Mouse (Mus musculus) olfactory bulb, adult 2 months (tissue): ENCODE measurements around the gene Pmel.
"Not testable (repeated sequence)": the region's sequence is repeated elsewhere in the genome, so short reads cannot be mapped to it uniquely, and the experiment has no call there.

Experiments used
- CTCF ChIP-seq: fragments of 200-500 bp; IDR thresholded peaks from 2 replicates; pipeline ENCODE4 v1.5.1; 2012; ENCODE audit warnings: low read depth, mild to moderate bottlenecking, low read length, moderate library complexity; ENCODE audit not compliant: insufficient read depth
- POLR2A ChIP-seq: fragments of 200-500 bp; IDR thresholded peaks from 2 replicates; pipeline ENCODE4 v1.6.1; 2012; ENCODE audit warnings: mild to moderate bottlenecking, low read depth, low read length, moderate library complexity; ENCODE audit not compliant: insufficient read depth

GRCm38 (mm10) chr10:128725466-128725865, 21.5 kb downstream of the Pmel start:
- TF ChIP-seq CTCF, POLR2A: not testable (repeated sequence)
